Mouse (Mus musculus) stomach, embryonic 16.5 days (tissue): ENCODE measurements around the gene Hipk4. TPM values are rescaled to one million over a fixed set of nuclear protein-coding genes. Genes with fewer than 3 reads are reported as not detected.

Source experiments
- ATAC-seq: fragments of 200-750 bp; cut with Nextera tagmentation; 2 replicates; pipeline ENCODE4 v1.8.0; 2017; ENCODE audit warnings: moderate number of reproducible peaks, moderate TSS enrichment; ENCODE audit not compliant: insufficient read depth, low FRiP score
- H3K27ac ChIP-seq: fragments of 300-500 bp; sonication (generic); 2 replicates; pipeline ENCODE4 v1.5.1; 2014; ENCODE audit warnings: low read length
- H3K27me3 ChIP-seq: fragments of 300-500 bp; sonication (generic); 2 replicates; pipeline ENCODE4 v1.6.1; 2014; ENCODE audit warnings: low read length, control low read depth, mixed read lengths; ENCODE audit not compliant: control insufficient read depth, insufficient read depth
- H3K36me3 ChIP-seq: fragments of 300-500 bp; sonication (generic); 2 replicates; pipeline ENCODE4 v1.6.1; 2014; ENCODE audit warnings: low read length; ENCODE audit not compliant: control insufficient read depth, insufficient read depth
- H3K4me1 ChIP-seq: fragments of 300-500 bp; sonication (generic); 2 replicates; pipeline ENCODE4 v1.6.1; 2014; ENCODE audit warnings: low read length, control low read depth, mixed read lengths; ENCODE audit not compliant: control insufficient read depth, insufficient read depth
- H3K4me2 ChIP-seq: fragments of 300-500 bp; sonication (generic); 2 replicates; pipeline ENCODE4 v1.6.1; 2014; ENCODE audit warnings: low read depth, low read length, mixed read lengths
- H3K4me3 ChIP-seq: fragments of 300-500 bp; sonication (generic); replicated peaks from 2 replicates; pipeline ENCODE4 v1.5.1; 2014; ENCODE audit warnings: mild to moderate bottlenecking, low read length
- H3K9ac ChIP-seq: fragments of 300-500 bp; sonication (generic); 2 replicates; pipeline ENCODE4 v1.6.1; 2014; ENCODE audit warnings: low read length
- H3K9me3 ChIP-seq: fragments of 300-500 bp; sonication (generic); replicated peaks from 2 replicates; pipeline ENCODE4 v1.6.1; 2016; ENCODE audit warnings: low read length, control low read depth; ENCODE audit not compliant: control insufficient read depth
- WGBS: fragments of 180-500 bp; shearing (Covaris S2); extraction: QIAGEN DNeasy Blood & Tissue Kit; methylation state at CpG from one replicate; pipeline ENCODE4 v1.1.7; 2014; 5-methylcytosine and 5-hydroxymethylcytosine counted together
- polyA plus RNA-seq: library from polyadenylated mRNA; unstranded; fragments of >200 nt; fragmentation: Nextera tagmentation; extraction: Ambion mirVana; gene quantifications from 2 replicates; pipeline ENCODE4 v1.2.1, GENCODE M21; 2015

Hipk4 gene
- polyA plus RNA-seq, 1 experiment from 2014 or later = 0.79 TPM

- Histone ChIP-seq H3K9ac (no peak overlapping the region), H3K27me3 (no peaks in the 10 kb centered on the region), H3K4me1 (no peaks in the 10 kb centered on the region), H3K36me3 (peaks cover 3% of the 10 kb centered on the region; the same call in 1 of the 2 replicates), H3K27ac (no peak overlapping the region), H3K9me3 (no peaks in the 10 kb centered on the region), H3K4me3 (no peak overlapping the region), H3K4me2 (no peak overlapping the region)
- no peak for ATAC-seq
- 52% methylated on average over 8 of the region's 8 CpGs for whole genome bisulfite sequencing
These were observed 37.3 kb downstream of the Hipk4 start for GRCm38 (mm10) chr7:27560291-27560887.

GRCm38 (mm10) chr7:27560978-27561377 lies 37.9 kb downstream of the Hipk4 start:
- 53% methylated on average over 1 of the region's 1 CpGs for WGBS
- H3K9ac ChIP-seq = no peak overlapping the region
- ATAC-seq = no peak
- no peak overlapping the region for H3K4me3 ChIP-seq
- H3K9me3 ChIP-seq = no peaks in the 10 kb centered on the region
- no peak overlapping the region for H3K27ac ChIP-seq
- H3K4me2 ChIP-seq = no peak overlapping the region
- H3K36me3 ChIP-seq = peaks cover 3% of the 10 kb centered on the region; the same call in 1 of the 2 replicates
- no peaks in the 10 kb centered on the region for H3K27me3 ChIP-seq
- no peaks in the 10 kb centered on the region for H3K4me1 ChIP-seq

GRCm38 (mm10) chr7:27569580-27570224 lies 46.6 kb downstream of the Hipk4 start:
- H3K4me2 ChIP-seq = no peak overlapping the region
- no peaks in the 10 kb centered on the region for H3K9me3 ChIP-seq
- ATAC-seq = peak; percentile 84
- H3K27me3 ChIP-seq = no peaks in the 10 kb centered on the region
- H3K27ac ChIP-seq = peak overlapping the region; percentile 50; the same call in 1 of the 2 replicates
- no peak overlapping the region for H3K9ac ChIP-seq
- H3K4me3 ChIP-seq = no peak overlapping the region
- peaks cover 11% of the 10 kb centered on the region; the same call in 1 of the 2 replicates for H3K36me3 ChIP-seq
- 77% methylated on average over 5 of the region's 5 CpGs for WGBS
- no peaks in the 10 kb centered on the region for H3K4me1 ChIP-seq

GRCm38 (mm10) chr7:27572133-27572532 lies 49.1 kb downstream of the Hipk4 start:
- Histone ChIP-seq H3K4me1 (no peaks in the 10 kb centered on the region), H3K27me3 (no peaks in the 10 kb centered on the region), H3K27ac (no peak overlapping the region), H3K9ac (no peak overlapping the region), H3K4me3 (no peak overlapping the region), H3K4me2 (no peak overlapping the region), H3K9me3 (no peaks in the 10 kb centered on the region), H3K36me3 (peaks cover 11% of the 10 kb centered on the region; the same call in 1 of the 2 replicates)
- no peak for ATAC-seq
- WGBS = 80% methylated on average over 4 of the region's 4 CpGs

GRCm38 (mm10) chr7:27574124-27574880 lies 51.2 kb downstream of the Hipk4 start:
- no peaks in the 10 kb centered on the region for H3K4me1 ChIP-seq
- no peak overlapping the region for H3K4me3 ChIP-seq
- peak; percentile 8; the same call in 1 of the 2 replicates for ATAC-seq
- WGBS = 90% methylated on average over 14 of the region's 14 CpGs
- peaks cover 4% of the 10 kb centered on the region for H3K36me3 ChIP-seq
- no peak overlapping the region for H3K9ac ChIP-seq
- no peaks in the 10 kb centered on the region for H3K9me3 ChIP-seq
- no peaks in the 10 kb centered on the region for H3K27me3 ChIP-seq
- H3K4me2 ChIP-seq = no peak overlapping the region
- H3K27ac ChIP-seq = no peak overlapping the region

GRCm38 (mm10) chr7:27576914-27577313 lies 53.8 kb downstream of the Hipk4 start:
- no peaks in the 10 kb centered on the region for H3K4me1 ChIP-seq
- H3K4me2 ChIP-seq = no peak overlapping the region
- no peaks in the 10 kb centered on the region; the same call in none of the 2 replicates for H3K36me3 ChIP-seq
- no peak overlapping the region for H3K27ac ChIP-seq
- H3K4me3 ChIP-seq = no peak overlapping the region
- 66% methylated on average over 6 of the region's 6 CpGs for WGBS
- no peak overlapping the region for H3K9ac ChIP-seq
- no peak for ATAC-seq
- H3K9me3 ChIP-seq = no peaks in the 10 kb centered on the region
- H3K27me3 ChIP-seq = no peaks in the 10 kb centered on the region

GRCm38 (mm10) chr7:27577589-27577988 lies 54.5 kb downstream of the Hipk4 start:
- ATAC-seq = no peak
- Histone ChIP-seq H3K27ac (no peak overlapping the region), H3K4me3 (no peak overlapping the region), H3K36me3 (no peaks in the 10 kb centered on the region; the same call in none of the 2 replicates), H3K9ac (no peak overlapping the region), H3K9me3 (no peaks in the 10 kb centered on the region), H3K4me2 (no peak overlapping the region), H3K4me1 (no peaks in the 10 kb centered on the region), H3K27me3 (no peaks in the 10 kb centered on the region)
- WGBS = 91% methylated on average over 6 of the region's 6 CpGs

- H3K36me3 ChIP-seq = no peaks in the 10 kb centered on the region; the same call in none of the 2 replicates
- no peak overlapping the region for H3K4me3 ChIP-seq
- WGBS = 84% methylated on average over 7 of the region's 7 CpGs
- no peak for ATAC-seq
- no peak overlapping the region for H3K9ac ChIP-seq
- no peak overlapping the region for H3K27ac ChIP-seq
- H3K4me2 ChIP-seq = no peak overlapping the region
- no peaks in the 10 kb centered on the region for H3K4me1 ChIP-seq
- H3K9me3 ChIP-seq = no peaks in the 10 kb centered on the region
- no peaks in the 10 kb centered on the region for H3K27me3 ChIP-seq
These were observed 55.4 kb downstream of the Hipk4 start for GRCm38 (mm10) chr7:27578465-27578864.
